Comparison of ENCODE assay signal across 8 mouse cellular contexts in the genomic region with DNA sequence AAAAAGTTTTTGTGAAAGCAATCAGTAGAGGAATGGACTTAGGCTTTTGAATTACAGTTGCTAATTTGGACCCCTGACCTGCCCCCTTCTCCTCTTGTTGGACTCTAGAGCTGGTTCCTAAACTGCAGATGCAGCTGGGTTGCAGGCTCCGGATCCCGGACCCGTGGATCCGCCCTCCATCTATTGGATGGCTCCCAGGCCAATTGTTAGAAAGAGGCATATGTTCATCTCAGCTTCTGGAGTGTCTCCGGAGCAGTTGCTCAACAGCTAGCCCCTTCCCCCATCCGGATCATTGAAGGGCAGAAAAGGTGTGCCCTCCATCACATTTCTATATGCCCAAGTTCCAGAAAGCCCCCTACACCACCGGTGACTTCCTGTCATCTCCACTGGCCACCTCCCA. TPM values are rescaled to one million over a fixed set of nuclear protein-coding genes. Genes with fewer than 3 reads are reported as not detected.
DNase-seq lines count a peak whose midpoint lies in the region; ATAC-seq and TF ChIP-seq lines count a peak whose summit lies in the region.

No protein-coding gene starts in this region.

- in situ Hi-C loops in CH12.LX (cut with MboI; ENCODE audit: low pct_ligation_motif_present, low pct_unique_long_range_greater_than_20kb, low sequenced_read_pairs): loop anchor here (25.0 kb wide), 1 partner anchor 108 kb away; no protein-coding TSS in a partner anchor

- no peak for TF ChIP-seq EP300 in CH12.LX (IDR thresholded peaks at IDR 0.05; ENCODE audit: low read length)
- no peak for TF ChIP-seq EP300 in liver, postnatal 0 days (IDR thresholded peaks at IDR 0.05; ENCODE audit: low read depth)

- peak; percentile 47 for DNase-seq in adrenal gland, postnatal 10 days
- DNase-seq in adrenal gland, adult 18-20 months (ENCODE audit: low spot score in 2 of 2): no peak
- DNase-seq in CH12.LX (ENCODE audit: extremely low read depth): peak; percentile 28
- DNase-seq in embryo, embryonic 9.5 days (ENCODE audit: extremely low spot score): peak; percentile 15
- DNase-seq in liver, postnatal 0 days: no peak
- peak; percentile 10 for DNase-seq in right cerebral cortex, postnatal 4 days

- WGBS in hindbrain, embryonic 15.5 days: 17% methylated on average over 7 of the region's 7 CpGs
- 16% methylated on average over 7 of the region's 7 CpGs for WGBS in liver, postnatal 0 days (ENCODE audit: insufficient replicate concordance)

- H3K4me2 ChIP-seq in CH12.LX (ENCODE audit: insufficient read depth, low read depth, poor library complexity, severe bottlenecking): peak overlapping the region; percentile 65
- peak overlapping the region; percentile 81 for H3K4me2 ChIP-seq in hindbrain, embryonic 15.5 days
- H3K4me2 ChIP-seq in liver, postnatal 0 days (ENCODE audit: low read depth, low read length): peak overlapping the region; percentile 9; the same call in 1 of the 2 replicates

- no peak overlapping the region for H3K4me3 ChIP-seq in CH12.LX (replicated peaks in 1 of 3; ENCODE audit: low read depth in 2 of 3, low read length in 2 of 3, poor library complexity in 1 of 3)
- H3K4me3 ChIP-seq in hindbrain, embryonic 15.5 days: peak overlapping the region; percentile 32
- no peak overlapping the region for H3K4me3 ChIP-seq in liver, postnatal 0 days (ENCODE audit: low read depth, low read length)

- no peak for TF ChIP-seq RAD21 in CH12.LX (IDR thresholded peaks at IDR 0.05; ENCODE audit: low read depth, low read length)

- dilution Hi-C loops in CH12.LX (cut with MboI; ENCODE audit: extremely low pct_ligation_motif_present, extremely low pct_unique_long_range_greater_than_20kb, low sequenced_read_pairs): no loop called here

- H3K79me2 ChIP-seq in CH12.LX (replicated peaks; ENCODE audit: control insufficient read depth, extremely low read depth, insufficient read depth, poor library complexity, severe bottlenecking): no peaks in the 10 kb centered on the region

- H3K36me3 ChIP-seq in CH12.LX (replicated peaks in 1 of 2; ENCODE audit: control insufficient read depth in 1 of 2, insufficient read depth in 1 of 2, low read length in 1 of 2): no peaks in the 10 kb centered on the region
- no peaks in the 10 kb centered on the region for H3K36me3 ChIP-seq in hindbrain, embryonic 15.5 days
- no peaks in the 10 kb centered on the region for H3K36me3 ChIP-seq in liver, postnatal 0 days (replicated peaks; ENCODE audit: insufficient read depth, low read length)

- ATAC-seq in hindbrain, embryonic 15.5 days (ENCODE audit: low FRiP score, low read depth): peak; percentile 27; the same call in 1 of the 2 replicates
- no peak for ATAC-seq in liver, postnatal 0 days
- ATAC-seq in activated CD4-positive, CD25-positive, alpha-beta regulatory T cell, adult 4 months: no peak

- peaks cover 17% of the 10 kb centered on the region for H3K27me3 ChIP-seq in CH12.LX (replicated peaks)
- peaks cover 15% of the 10 kb centered on the region for H3K27me3 ChIP-seq in hindbrain, embryonic 15.5 days
- peaks cover 46% of the 10 kb centered on the region for H3K27me3 ChIP-seq in liver, postnatal 0 days (ENCODE audit: insufficient read depth, low read length)

- no peak for TF ChIP-seq CTCF in CH12.LX (conservative IDR thresholded peaks at IDR 0.05 in 1 of 2, IDR thresholded peaks at IDR 0.05 in 1 of 2; ENCODE audit: low read depth in 2 of 2, low read length in 2 of 2)
- no peak for TF ChIP-seq CTCF in liver, postnatal 0 days (IDR thresholded peaks at IDR 0.05; ENCODE audit: low read depth)

- no peak overlapping the region for H3K9ac ChIP-seq in CH12.LX (ENCODE audit: insufficient read depth, low read depth)
- no peak overlapping the region for H3K9ac ChIP-seq in hindbrain, embryonic 15.5 days
- no peak overlapping the region for H3K9ac ChIP-seq in liver, postnatal 0 days (replicated peaks)

- peaks cover 0 to 18% of the 10 kb centered on the region in 2 experiments; a peak in 2 of 4 replicates for H3K4me1 ChIP-seq in CH12.LX (ENCODE audit: control insufficient read depth in 1 of 2, insufficient read depth in 2 of 2)
- H3K4me1 ChIP-seq in hindbrain, embryonic 15.5 days (replicated peaks): peaks cover 9% of the 10 kb centered on the region
- no peaks in the 10 kb centered on the region for H3K4me1 ChIP-seq in liver, postnatal 0 days (ENCODE audit: insufficient read depth)

- no peak for TF ChIP-seq POLR2A in CH12.LX (IDR thresholded peaks at IDR 0.05; ENCODE audit: low read depth, low read length)

- no peaks in the 10 kb centered on the region for H3K9me3 ChIP-seq in CH12.LX (replicated peaks; ENCODE audit: low read length)
- H3K9me3 ChIP-seq in hindbrain, embryonic 15.5 days: no peaks in the 10 kb centered on the region
- no peaks in the 10 kb centered on the region for H3K9me3 ChIP-seq in liver, postnatal 0 days (ENCODE audit: low read length)

- H3K27ac ChIP-seq in CH12.LX (ENCODE audit: insufficient read depth, low read depth): no peak overlapping the region
- no peak overlapping the region for H3K27ac ChIP-seq in hindbrain, embryonic 15.5 days (replicated peaks)
- H3K27ac ChIP-seq in liver, postnatal 0 days (ENCODE audit: low read depth): no peak overlapping the region

TF ChIP-seq in CH12.LX, 34 proteins besides CTCF, POLR2A, EP300 and RAD21:
- TF ChIP-seq RCOR1 (conservative IDR thresholded peaks at IDR 0.05; ENCODE audit: low read depth, low read length) (no peak), UBTF (IDR thresholded peaks at IDR 0.05; ENCODE audit: low read depth, low read length) (no peak), ZKSCAN1 (IDR thresholded peaks at IDR 0.05; ENCODE audit: borderline replicate concordance, low read depth, low read length) (no peak), MEF2A (IDR thresholded peaks at IDR 0.05; ENCODE audit: borderline replicate concordance, low read depth, low read length) (no peak), SIN3A (IDR thresholded peaks at IDR 0.05; ENCODE audit: low read length) (0 out of 2 replicates have a peak, but pooled peaks have one; percentile 48), MAFK (IDR thresholded peaks at IDR 0.05; ENCODE audit: insufficient replicate concordance, low read length) (no peak), MXI1 (IDR thresholded peaks at IDR 0.05; ENCODE audit: low read depth, low read length) (no peak)

RNA-seq across cellular contexts. Expression of gene Cited1, which starts 1.9 kb away (rescaled TPM):
- 1 to 10 TPM; 1.7 to 1.8 TPM for total RNA-seq in adrenal gland, postnatal 10 days (2021)
- 100 to 1,000 TPM in 1 of 2 experiments, 1 to 10 TPM in 1; 2.8 to 104 TPM for total RNA-seq in adrenal gland, adult 18-20 months (2021)
- total RNA-seq in CH12.LX (2012; rRNA removed) (0.51 and 0.59 TPM in 2 replicates), CH12.LX (2014; rRNA removed) (0.86 and 1.4 TPM in 2 replicates)
- polyA plus RNA-seq in CH12.LX (2012; ENCODE audit: insufficient read length, low read depth): 2.7 and 3.6 TPM in 2 replicates
- polyA plus RNA-seq in hindbrain, embryonic 15.5 days (2015; fragmentation: Nextera tagmentation; extraction: Ambion mirVana): 14.0 and 16.7 TPM in 2 replicates
- 0.74 and 0.78 TPM in 2 replicates for polyA plus RNA-seq in liver, postnatal 0 days (2015; fragmentation: Nextera tagmentation; extraction: Ambion mirVana)
- under 1 TPM in 1 of 2 experiments, not detected in 1; 0.37 TPM for polyA plus RNA-seq in activated CD4-positive, CD25-positive, alpha-beta regulatory T cell, adult 4 months (2017; shearing (Covaris generic))

Comparison
In these comparisons a context has a peak if more than half of its experiments do, and no peak if none do; other contexts are left out.
1. DNase-seq: peak in adrenal gland, postnatal 10 days (single experiment), CH12.LX (single experiment), embryo, embryonic 9.5 days (single experiment) and right cerebral cortex, postnatal 4 days (single experiment); none in adrenal gland, adult 18-20 months (0 of 2) and liver, postnatal 0 days (single experiment).
2. H3K4me2 ChIP-seq: peak in every context shown above with its lines; median percentile 81 in hindbrain, embryonic 15.5 days; 65 in CH12.LX; 9 in liver, postnatal 0 days.